Mouse (Mus musculus) kidney, adult 8-10 months (tissue): ENCODE measurements at regions not wholly inside any gene's neighbourhood (a gene's known extent, or its start where the extent isn't known, plus 50 kb on each side); places are given as distances from the start of the nearest gene placed in this dataset.
A peak's percentile ranks its signal among the peaks of the same experiment; 100 is the strongest.

ENCODE experiments used
- DNase-seq, 2 experiments: peaks; one replicate each; pipeline ENCODE4 v3.0.0; 2022

- peak; percentile 1 to 7 for DNase-seq
Measured at GRCm38 (mm10) chr10:23052480-23053378, 232.8 kb upstream of the Tcf21 start.

GRCm38 (mm10) chr10:23044466-23044865, 224.5 kb upstream of the Tcf21 start:
- DNase-seq, result no peak

- DNase-seq, result no peak
Measured at GRCm38 (mm10) chr10:23031491-23032126, 211.6 kb upstream of the Tcf21 start.

DNA sequence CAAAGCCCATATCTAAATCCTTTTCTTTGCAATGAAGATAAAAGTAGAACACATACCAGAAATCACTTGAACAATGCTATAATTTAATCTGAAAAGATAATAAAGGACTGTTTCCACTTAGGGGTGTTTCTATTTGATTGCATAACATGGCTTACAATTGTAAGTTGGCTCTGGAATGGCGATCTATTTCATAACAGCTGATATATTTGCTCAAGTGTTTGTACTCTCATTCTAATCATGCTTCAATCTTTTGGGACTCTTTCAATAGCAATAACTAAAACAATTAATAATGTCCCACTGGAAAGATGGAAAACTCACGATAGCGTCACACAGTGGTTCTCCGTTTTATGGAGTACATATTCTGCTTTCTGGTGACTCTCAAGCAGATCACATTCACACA, 208.0 kb upstream of the Tcf21 start:
- no peak for DNase-seq

DNA sequence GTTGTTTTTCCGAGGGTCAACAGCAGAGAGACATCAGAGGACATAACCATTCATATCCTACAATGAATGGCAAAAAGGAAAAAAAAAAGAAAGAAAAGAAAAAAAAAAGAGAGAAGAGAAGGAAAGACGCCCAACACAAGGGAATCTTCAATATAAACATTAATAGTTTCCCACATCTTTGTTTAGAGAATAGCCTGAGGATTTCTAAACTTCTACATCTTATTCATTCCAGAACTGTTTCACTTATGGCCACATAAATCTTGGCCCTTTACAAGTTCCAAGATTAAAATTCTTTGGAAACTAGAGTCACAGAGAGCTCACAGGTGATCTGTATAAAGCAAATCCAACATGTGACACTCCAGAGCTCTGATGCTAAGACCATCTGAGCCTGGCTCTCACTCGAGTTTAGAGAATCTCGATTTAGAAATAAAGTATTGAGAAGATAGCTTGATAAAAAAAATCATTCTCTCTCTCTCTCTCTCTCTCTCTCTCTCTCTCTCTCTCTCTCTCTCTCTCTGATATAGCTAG, 197.2 kb upstream of the Tcf21 start:
- no peak for DNase-seq

- DNase-seq, result no peak
Measured at GRCm38 (mm10) chr10:23015935-23016694, 196.1 kb upstream of the Tcf21 start.

- DNase-seq, result peak; percentile 4 to 20
Measured at GRCm38 (mm10) chr10:23010715-23011114, 190.7 kb upstream of the Tcf21 start.

DNA sequence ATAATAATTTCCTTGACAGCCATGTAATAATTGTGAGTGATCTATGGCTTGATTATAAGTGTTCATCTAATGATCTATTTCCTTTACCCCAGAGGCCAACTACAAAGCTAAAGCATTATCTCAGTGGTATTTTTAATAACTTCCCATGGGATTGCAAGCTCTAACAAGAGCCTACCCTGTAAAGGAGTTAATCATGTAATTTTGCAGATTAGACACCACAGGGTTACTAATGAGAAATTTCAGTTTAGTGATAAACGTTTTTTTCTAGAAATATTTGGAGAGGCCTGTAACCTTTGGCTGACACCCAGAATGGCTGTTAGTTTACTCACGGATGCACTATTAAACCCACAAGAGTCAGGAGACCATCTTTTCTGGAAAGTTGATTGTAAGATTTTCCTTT, 190.2 kb upstream of the Tcf21 start:
- peak; percentile 7 to 47 for DNase-seq

DNA sequence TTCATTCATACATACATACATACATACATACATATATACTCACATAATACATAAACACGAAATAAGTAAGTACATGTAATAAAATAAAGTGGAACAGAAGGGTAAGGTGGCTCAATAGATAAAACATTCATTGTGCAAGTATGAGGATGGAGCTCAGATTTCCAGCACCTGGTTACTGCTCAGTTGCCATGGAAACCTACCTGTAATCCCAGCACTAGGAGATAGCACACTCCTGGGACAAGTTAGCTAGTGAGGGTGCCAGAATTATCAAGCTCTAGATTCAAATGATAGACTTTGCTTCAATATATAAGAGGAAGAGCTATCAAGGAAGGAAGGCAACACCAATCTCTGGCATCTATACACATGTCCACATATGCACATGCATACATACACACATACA, 184.8 kb upstream of the Tcf21 start:
- no peak for DNase-seq

DNA sequence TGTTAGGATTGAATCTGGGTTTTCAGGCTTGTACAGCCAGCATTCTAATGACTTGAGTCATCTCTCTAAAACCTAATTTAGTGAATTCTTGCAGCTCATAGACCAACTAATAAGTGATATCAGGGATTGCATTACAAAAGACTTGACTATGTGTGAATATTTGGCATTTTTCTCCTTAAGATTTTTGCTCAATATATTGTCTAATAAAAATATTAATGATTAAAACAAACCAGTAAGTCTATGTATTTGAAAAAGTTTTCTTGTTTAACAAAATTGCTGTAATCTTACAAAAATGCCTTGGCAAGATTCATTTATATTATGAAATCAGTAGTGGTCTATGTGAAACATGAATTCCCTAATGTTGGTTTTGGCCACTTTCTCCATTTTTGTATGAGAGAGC, 183.7 kb upstream of the Tcf21 start:
- no peak for DNase-seq

DNA sequence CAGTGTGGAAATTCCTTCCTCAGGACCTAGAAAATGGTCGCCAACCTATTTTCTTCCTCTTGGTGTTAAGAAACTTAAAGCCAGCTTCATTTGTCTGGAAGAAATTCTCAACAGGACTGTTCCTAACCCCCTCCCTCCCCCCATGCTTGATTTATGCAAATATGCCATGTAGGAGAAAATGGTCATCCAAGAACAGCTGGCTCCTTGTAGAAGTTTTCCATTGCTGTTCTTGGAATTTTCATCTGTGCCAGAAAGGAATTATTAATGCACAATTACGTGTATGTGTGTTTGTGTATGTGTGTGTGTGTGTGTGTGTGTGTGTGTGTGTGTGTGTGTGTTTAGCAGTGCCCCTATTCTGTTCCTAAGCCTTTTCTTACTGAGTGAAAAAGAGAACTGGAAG, 178.6 kb upstream of the Tcf21 start:
- no peak for DNase-seq

- no peak for DNase-seq
Measured at GRCm38 (mm10) chr10:22997571-22997970, 177.6 kb upstream of the Tcf21 start.

DNA sequence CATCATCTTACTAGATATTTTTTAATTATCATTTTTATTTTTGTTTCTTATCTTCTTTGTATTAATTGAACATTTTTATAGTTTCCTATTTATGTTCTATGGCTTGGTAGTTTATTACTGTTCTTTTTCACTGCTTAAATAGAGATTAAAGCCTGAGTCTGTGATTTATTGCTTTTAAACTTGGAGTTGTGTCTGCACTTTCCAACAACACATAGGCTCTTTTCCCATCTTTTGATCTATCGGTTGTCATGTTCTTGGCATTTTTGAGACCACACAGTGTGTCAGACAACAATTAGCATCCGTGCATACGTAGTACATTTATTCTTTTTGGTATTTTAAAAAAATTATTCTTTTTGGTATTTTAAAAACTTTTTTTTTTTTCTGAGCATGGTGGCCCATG, 173.2 kb upstream of the Tcf21 start:
- no peak for DNase-seq

- peak; percentile 9 to 31 for DNase-seq
Measured at GRCm38 (mm10) chr10:22981798-22982197, 161.8 kb upstream of the Tcf21 start.

DNA sequence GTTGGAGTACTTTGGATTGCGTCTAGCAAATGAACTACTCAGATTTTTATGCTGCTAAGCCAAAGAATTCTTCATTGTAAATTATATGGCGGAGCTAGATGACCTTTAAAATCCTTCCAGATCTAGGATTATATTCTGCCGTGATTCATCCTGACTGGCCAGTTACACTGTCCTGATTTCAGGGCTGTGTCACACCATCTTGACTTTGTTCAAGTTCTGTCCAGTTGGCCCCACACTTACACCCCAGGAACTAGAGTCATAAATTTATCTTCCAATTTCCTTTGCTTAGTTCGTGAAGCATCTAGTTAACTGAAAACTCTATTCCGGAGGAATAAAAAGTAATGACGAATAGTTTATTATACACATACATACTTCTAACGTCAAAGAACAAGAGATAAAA, 158.5 kb upstream of the Tcf21 start:
- DNase-seq, result peak in 1 of 2 experiments; percentile 32

DNA sequence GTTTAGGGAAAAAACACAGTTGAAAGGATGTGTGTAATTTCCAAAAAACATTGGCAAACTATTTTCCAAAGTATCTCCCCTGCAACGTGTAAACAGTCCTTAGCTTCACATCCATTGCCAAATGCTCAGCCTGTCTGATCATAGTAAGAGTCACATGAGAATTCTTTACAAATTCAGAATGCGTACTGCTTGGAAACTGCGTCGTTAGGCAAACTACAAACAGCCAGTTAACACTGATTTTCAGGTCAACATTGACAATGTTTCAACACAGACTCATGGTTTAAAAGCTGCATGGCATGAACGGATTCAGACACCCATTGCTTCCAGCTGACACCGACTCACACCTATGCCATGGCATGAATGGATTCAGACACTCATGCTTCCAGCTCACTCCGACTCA, 137.0 kb upstream of the Tcf21 start:
- no peak for DNase-seq

DNA sequence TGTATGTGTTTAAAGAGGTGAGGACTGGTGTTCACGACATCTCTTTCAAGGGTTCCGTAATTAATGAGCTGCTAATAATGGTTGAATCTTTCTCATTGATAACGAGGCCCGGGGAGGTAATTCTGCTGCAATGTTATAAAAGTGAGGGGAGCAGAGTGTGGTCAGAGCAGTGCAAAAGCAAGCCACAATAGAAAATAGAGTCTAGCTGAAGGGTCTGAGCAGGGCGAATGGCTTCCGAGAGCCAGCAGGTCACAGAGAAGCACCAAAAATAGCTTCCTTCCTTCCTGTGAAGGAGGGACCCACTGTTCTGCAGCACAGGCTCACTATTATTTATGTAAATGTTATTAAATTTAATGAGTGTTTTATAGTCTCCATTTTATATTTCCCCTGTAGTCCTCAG, 133.3 kb upstream of the Tcf21 start:
- no peak for DNase-seq

DNA sequence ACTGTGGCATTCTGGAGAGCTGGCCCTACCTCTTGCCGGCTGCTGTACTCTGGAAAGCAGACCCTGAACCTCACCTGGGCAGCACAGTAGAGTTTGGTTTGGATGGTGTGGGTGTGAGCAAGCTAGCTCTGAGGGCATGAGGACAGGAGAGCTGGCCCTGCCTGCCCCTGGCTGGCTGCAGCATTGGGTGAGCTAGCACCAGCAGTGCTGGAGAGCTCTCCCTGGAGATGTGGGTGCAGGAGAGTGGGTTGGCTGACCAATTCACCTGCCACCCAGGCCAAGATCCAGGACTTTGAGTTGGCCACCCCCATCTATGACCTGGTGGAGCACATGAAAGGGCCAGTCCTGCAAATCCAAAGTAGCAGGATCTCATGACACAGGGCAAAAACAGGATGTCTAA, 124.3 kb upstream of the Tcf21 start:
- DNase-seq, result no peak

DNA sequence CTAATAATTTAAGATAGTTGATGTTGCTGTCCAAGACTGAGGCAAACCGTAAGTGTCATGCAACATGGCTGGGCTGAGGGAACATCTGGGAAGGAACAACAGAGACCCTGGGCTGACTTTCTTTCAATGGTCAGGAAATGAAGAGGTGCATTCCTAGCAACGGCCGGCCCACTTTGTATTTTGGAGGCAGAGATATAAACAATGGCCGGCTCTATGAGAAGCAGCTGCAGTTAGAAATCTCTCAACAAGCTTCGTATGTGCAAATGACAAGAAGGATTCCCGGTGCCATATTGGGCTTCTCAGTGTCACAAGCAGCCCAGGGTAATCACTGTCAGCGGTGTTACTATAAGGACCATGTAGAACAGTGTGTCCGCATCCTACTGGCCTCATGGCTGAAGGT, 108.0 kb upstream of the Tcf21 start:
- no peak for DNase-seq

DNA sequence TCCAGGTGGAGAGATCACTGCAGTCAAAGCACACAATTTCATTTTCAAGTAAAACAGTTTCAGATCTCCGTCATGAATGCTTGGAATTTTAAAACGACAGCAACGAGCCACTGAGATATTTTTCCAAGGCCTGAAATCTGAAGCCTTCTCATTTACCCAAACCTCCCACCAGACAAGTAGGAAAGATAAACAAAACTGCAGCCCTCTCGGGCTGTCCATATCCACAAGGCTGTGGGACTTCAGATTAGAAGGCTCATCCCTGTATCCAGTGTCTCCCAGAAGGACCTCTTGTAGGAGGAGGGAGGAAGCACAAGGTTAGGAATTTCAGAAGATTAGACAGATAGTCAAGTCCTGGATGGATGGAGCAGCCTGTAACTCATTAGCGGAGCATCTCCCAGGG, 106.1 kb upstream of the Tcf21 start:
- no peak for DNase-seq

- DNase-seq, result no peak
Measured at GRCm38 (mm10) chr10:22921035-22921965, 101.3 kb upstream of the Tcf21 start.

GRCm38 (mm10) chr10:22919869-22920268, 99.9 kb upstream of the Tcf21 start:
- no peak for DNase-seq
